25 mouse cellular contexts compared by ENCODE assay signal in the genomic region with DNA sequence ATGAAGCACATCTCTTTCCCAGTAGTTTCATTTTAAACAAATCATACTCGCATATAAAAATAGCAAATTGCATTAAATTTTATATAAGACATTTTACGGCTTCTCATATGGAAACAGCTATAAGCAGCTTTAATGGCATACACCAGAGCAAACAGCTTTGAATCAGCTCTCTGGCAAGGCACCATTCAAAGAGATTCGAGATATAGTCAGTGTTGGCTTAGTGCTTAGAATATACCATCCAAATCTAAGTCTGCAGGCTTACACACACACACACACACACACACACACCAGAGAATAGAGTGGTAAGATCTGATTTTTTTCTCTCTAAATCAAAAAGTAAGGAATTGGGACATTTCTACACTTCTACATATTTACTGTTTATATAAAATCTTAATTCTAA.
DNase-seq lines count a peak whose midpoint lies in the region; ATAC-seq and TF ChIP-seq lines count a peak whose summit lies in the region.
"Had no signal": no experiment of that assay in that cellular context is flagged by ENCODE, and none has a peak within 500 bp of the region (broad histone marks: within the 10 kb centered on the region; RNA-seq: fewer than 3 reads in every experiment).

No protein-coding gene starts in this region.

- WGBS in forebrain, embryonic 16.5 days = 69% methylated on average over 3 of the region's 3 CpGs
- WGBS in forebrain, embryonic 12.5 days = 87% methylated on average over 3 of the region's 3 CpGs

- H3K4me1 ChIP-seq in forebrain, embryonic 16.5 days (replicated peaks; ENCODE audit: control insufficient read depth, insufficient read depth, low read length) = peaks cover 12% of the 10 kb centered on the region
- H3K4me1 ChIP-seq in forebrain, embryonic 12.5 days = peaks cover 8% of the 10 kb centered on the region; the same call in 1 of the 2 replicates
- H3K4me1 ChIP-seq: heart, embryonic 12.5 days; heart, embryonic 15.5 days; hindbrain, embryonic 10.5 days had no signal

- no peaks in the 10 kb centered on the region for H3K36me3 ChIP-seq in forebrain, embryonic 16.5 days (ENCODE audit: control insufficient read depth, insufficient read depth)
- peaks cover 6% of the 10 kb centered on the region; the same call in 1 of the 2 replicates for H3K36me3 ChIP-seq in forebrain, embryonic 12.5 days (replicated peaks)
- H3K36me3 ChIP-seq: heart, embryonic 12.5 days; heart, embryonic 15.5 days; hindbrain, embryonic 13.5 days had no signal

- ATAC-seq in forebrain, embryonic 16.5 days = peak; percentile 77
- ATAC-seq in forebrain, embryonic 12.5 days (ENCODE audit: low FRiP score) = no peak
- ATAC-seq: CD4-positive, CD25-positive, alpha-beta regulatory T cell, adult 4 months; hindbrain, postnatal 0 days; inflammation-experienced regulatory T-cells, adult 6 months; intestine, embryonic 16.5 days had no signal

- no peak for DNase-seq in layer of hippocampus, adult 2 months (ENCODE audit: low spot score in 2 of 2)
- no peak for DNase-seq in layer of hippocampus, postnatal 36 days
- peak; percentile 38 for DNase-seq in brain, adult 2 months (ENCODE audit: low read depth, low spot score)
- DNase-seq in brain, embryonic 14.5 days (ENCODE audit: low read depth) = peak; percentile 51
- DNase-seq: adrenal gland, adult 2 months; adrenal gland, postnatal 14 days; cerebellum, adult 18-20 months; cerebellum, adult 9-10 months; cerebellum, postnatal 14 days; gastrocnemius, adult 2 months; gastrocnemius, postnatal 14 days; heart, adult 11 months; heart, postnatal 10 days; heart, postnatal 36 days; kidney, adult 18-20 months had no signal

- no peaks in the 10 kb centered on the region for H3K27me3 ChIP-seq in forebrain, embryonic 16.5 days (replicated peaks; ENCODE audit: control insufficient read depth, insufficient read depth, low read length)
- no peaks in the 10 kb centered on the region for H3K27me3 ChIP-seq in forebrain, embryonic 12.5 days
- H3K27me3 ChIP-seq: heart, embryonic 12.5 days; heart, embryonic 15.5 days; hindbrain, embryonic 13.5 days had no signal

- H3K4me3 ChIP-seq in forebrain, embryonic 16.5 days (replicated peaks; ENCODE audit: low read length) = no peak overlapping the region
- no peak overlapping the region for H3K4me3 ChIP-seq in forebrain, embryonic 12.5 days (replicated peaks)
- no peak overlapping the region for H3K4me3 ChIP-seq in layer of hippocampus, adult 2 months
- H3K4me3 ChIP-seq: gastrocnemius, adult 2 months; heart, embryonic 12.5 days; heart, embryonic 15.5 days; hindbrain, embryonic 10.5 days; hindbrain, embryonic 13.5 days had no signal

- TF ChIP-seq CTCF in layer of hippocampus, adult 2 months (conservative IDR thresholded peaks at IDR 0.05) = no peak
- no peak for TF ChIP-seq CTCF in brain, embryonic 14.5 days (IDR thresholded peaks at IDR 0.05; ENCODE audit: borderline replicate concordance, extremely low read depth, insufficient read depth, insufficient read length)

- TF ChIP-seq POLR2A in brain, embryonic 14.5 days (IDR thresholded peaks at IDR 0.05; ENCODE audit: borderline replicate concordance, extremely low read depth, insufficient read depth, insufficient read length, poor library complexity, severe bottlenecking) = no peak

- H3K9me3 ChIP-seq in forebrain, embryonic 16.5 days (ENCODE audit: control insufficient read depth, low read length) = no peaks in the 10 kb centered on the region
- H3K9me3 ChIP-seq in forebrain, embryonic 12.5 days = no peaks in the 10 kb centered on the region
- H3K9me3 ChIP-seq: heart, embryonic 12.5 days; heart, embryonic 15.5 days; hindbrain, embryonic 10.5 days; hindbrain, embryonic 13.5 days had no signal

- H3K9ac ChIP-seq in forebrain, embryonic 16.5 days (replicated peaks; ENCODE audit: low read depth, low read length) = no peak overlapping the region
- no peak overlapping the region for H3K9ac ChIP-seq in forebrain, embryonic 12.5 days
- H3K9ac ChIP-seq: heart, embryonic 12.5 days; heart, embryonic 15.5 days; hindbrain, embryonic 13.5 days had no signal

- no peak overlapping the region for H3K27ac ChIP-seq in forebrain, embryonic 16.5 days (ENCODE audit: low read length)
- no peak overlapping the region for H3K27ac ChIP-seq in forebrain, embryonic 12.5 days
- peak overlapping the region; percentile 49; the same call in 1 of the 2 replicates for H3K27ac ChIP-seq in layer of hippocampus, adult 2 months
- H3K27ac ChIP-seq: gastrocnemius, adult 2 months; heart, embryonic 15.5 days; hindbrain, embryonic 10.5 days; hindbrain, embryonic 13.5 days; hindbrain, postnatal 0 days had no signal

- no peak overlapping the region for H3K4me2 ChIP-seq in forebrain, embryonic 16.5 days (ENCODE audit: low read length)
- no peak overlapping the region for H3K4me2 ChIP-seq in forebrain, embryonic 12.5 days
- H3K4me2 ChIP-seq: heart, embryonic 12.5 days; heart, embryonic 15.5 days; hindbrain, embryonic 13.5 days had no signal

Comparison
In these comparisons a context has a peak if more than half of its experiments do, and no peak if none do; other contexts are left out.
1. DNase-seq: peak in brain, adult 2 months (single experiment) and brain, embryonic 14.5 days (single experiment); none in layer of hippocampus, adult 2 months (0 of 2) and layer of hippocampus, postnatal 36 days (0 of 2).